Mouse (Mus musculus) right cerebral cortex, adult 18-20 months (tissue): ENCODE data around the gene Olfr508.
"Not testable (repeated sequence)": the region's sequence is repeated elsewhere in the genome, so short reads cannot be mapped to it uniquely, and the experiment has no call there.

Experiments
- DNase-seq: peaks from one replicate; pipeline ENCODE4 v3.0.0; 2022; ENCODE audit warnings: mixed read lengths

Olfr508 gene

DNA sequence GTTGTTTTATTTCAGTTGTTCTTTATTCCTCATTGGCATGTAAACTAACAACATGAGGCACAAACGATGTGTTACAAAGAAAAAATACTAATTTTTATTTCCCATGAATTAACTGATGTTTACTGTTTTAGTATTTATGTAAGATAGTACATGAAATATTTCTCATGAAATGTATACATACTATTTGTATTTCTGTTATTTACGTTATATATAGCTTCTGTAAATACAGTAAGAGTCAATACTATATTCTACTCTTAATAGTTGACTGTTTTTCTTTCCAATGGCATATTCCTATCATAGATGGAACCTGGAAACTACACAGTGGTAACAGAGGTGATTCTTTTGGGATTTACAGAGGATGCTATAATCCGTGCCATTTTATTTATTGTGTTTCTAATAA is at the start of gene Olfr508:
TSS of gene Olfr508 (plus strand) at position 301 of the 400 bp plus-strand sequence.
- no peak for DNase-seq

- no peak for DNase-seq
These were observed 40.0 kb upstream of the Olfr508 start for GRCm38 (mm10) chr7:108589797-108590196.

DNA sequence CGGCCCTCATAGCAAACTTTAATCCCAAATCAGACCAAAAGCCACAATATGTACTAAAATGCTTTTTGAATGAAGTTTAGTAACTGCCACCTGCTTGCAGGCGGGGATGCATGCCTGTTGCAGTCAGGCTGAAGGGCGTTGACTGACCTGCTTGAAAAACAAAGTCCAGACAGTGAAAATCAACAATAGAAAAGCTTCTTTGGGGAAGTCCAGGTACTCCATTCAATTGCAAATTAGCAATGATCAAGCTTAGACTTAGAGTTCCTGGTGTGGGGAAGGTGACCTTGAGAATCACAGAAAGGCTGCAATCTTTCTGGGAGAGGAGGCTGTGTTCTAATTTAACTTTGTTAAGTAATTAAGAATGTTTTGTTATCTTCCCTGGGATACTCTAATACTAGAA is 27.9 kb upstream of the Olfr508 start:
- not testable (repeated sequence) for DNase-seq

- DNase-seq = no peak
These were observed 19.3 kb upstream of the Olfr508 start, which contains the start of gene Olfr506 for GRCm38 (mm10) chr7:108610487-108610886. TSS of gene Olfr506 (plus strand) at chr7:108610787.

GRCm38 (mm10) chr7:108614110-108614509 is 15.7 kb upstream of the Olfr508 start:
- DNase-seq = no peak

DNA sequence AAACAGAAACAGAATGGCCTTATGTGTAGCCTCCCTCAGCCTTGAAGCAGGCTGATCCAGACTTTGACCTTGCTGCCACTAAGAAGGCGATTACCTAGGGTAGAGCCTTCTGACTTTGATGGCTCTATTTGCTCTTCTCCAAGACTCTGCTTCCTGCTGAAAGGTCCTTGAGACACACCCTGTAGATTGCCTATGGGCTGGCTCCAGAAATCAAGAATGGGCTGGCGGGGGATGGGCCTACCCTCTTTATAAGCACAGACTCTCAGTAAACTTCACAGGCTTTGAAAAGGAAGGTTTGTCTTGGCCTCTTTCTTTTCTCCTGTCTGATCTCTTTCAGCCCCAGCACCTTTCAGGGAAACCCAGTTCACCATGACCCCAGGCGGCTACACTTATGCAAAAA is 13.0 kb upstream of the Olfr508 start:
- DNase-seq = not testable (repeated sequence)

GRCm38 (mm10) chr7:108621514-108621913 is 8.3 kb upstream of the Olfr508 start, which contains the start of gene Olfr507:
TSS of gene Olfr507 (plus strand) at chr7:108621814.
- no peak for DNase-seq

DNA sequence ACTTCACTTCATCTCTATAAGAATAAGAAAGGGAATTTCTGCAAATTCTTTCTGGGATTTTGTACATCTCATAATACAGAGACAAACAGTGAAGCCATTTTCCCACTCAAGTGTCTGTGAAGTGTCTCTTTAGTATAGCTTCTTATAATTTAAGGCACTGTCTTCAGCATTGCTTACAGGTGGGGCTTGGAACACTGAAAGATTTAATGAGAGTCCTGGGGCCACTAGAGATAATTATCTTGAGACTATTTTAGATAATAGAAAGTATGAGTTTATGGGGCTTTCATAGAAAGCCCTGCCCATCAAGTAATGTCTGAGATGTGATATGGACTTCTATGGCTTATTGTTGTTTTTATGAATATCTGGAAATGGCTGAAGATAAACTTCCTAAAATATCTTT is 22.0 kb downstream of the Olfr508 start, which contains the start of gene Olfr509:
TSS of gene Olfr509 (minus strand) at position 101 of the 400 bp plus-strand sequence.
- no peak for DNase-seq

GRCm38 (mm10) chr7:108662419-108662818 is 32.6 kb downstream of the Olfr508 start:
- DNase-seq = no peak

DNA sequence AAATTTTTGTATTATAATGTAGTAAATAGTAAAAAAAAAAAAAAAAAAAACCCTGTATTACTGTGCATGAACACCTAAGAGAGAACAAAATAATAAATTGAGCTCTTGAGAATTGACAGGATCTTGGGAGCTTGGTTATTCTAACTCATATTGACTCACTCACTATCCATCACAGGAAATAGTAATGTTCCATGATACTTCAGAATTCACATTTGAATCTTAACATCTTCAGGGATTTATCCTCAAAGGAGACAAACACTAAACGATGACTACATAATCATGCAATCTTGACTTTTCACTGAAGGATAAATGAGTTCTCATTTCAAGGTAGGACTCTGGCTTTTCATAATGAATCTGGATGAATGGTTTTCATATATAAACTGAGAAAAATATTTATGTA is 36.3 kb downstream of the Olfr508 start, which contains the start of gene Olfr510:
TSS of gene Olfr510 (plus strand) at position 301 of the 400 bp plus-strand sequence.
- DNase-seq = no peak

- DNase-seq = no peak
These were observed 41.3 kb downstream of the Olfr508 start for GRCm38 (mm10) chr7:108671058-108671457.

DNA sequence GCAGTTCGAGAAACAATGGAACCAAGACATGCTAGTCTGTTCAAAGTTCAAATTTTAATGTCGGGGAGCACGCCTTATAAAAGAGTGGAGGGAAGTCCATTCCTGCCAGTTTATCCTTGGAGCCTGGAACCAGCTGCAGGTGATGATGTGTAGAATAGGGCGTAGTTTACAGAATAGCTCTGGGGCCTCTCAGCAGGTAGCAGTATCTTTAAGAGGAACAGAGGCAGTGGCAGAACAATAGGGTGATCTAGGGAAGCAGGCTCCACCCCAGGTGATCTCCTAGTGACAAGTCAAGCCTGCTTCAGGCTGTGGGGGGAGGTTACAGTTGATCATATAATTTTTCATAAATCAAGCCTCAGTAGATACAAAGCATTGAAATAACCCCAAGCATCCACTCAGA is 49.1 kb downstream of the Olfr508 start:
- no peak for DNase-seq
